Mouse (Mus musculus) liver, postnatal 0 days (tissue): ENCODE data around the gene Gng10. TPM values are rescaled to one million over a fixed set of nuclear protein-coding genes. Genes with fewer than 3 reads are reported as not detected.

ENCODE experiments used
- ATAC-seq: fragments of 200-750 bp; cut with Nextera tagmentation; 2 replicates; pipeline ENCODE4 v1.8.0; 2017; ENCODE audit warnings: mild to moderate bottlenecking, moderate library complexity
- DNase-seq: peaks from one replicate; pipeline ENCODE4 v3.0.0-alpha.2; 2016
- H3K27ac ChIP-seq: fragments of 300-500 bp; sonication (generic); 2 replicates; pipeline ENCODE4 v1.5.1; 2014; ENCODE audit warnings: antibody characterized with exemption, moderate library complexity, mild to moderate bottlenecking, low read depth
- H3K27me3 ChIP-seq: fragments of 300-500 bp; sonication (generic); 2 replicates; pipeline ENCODE4 v1.6.1; 2014; ENCODE audit warnings: low read length, control low read depth, mixed read lengths; ENCODE audit not compliant: insufficient read depth
- H3K36me3 ChIP-seq: fragments of 300-500 bp; sonication (generic); replicated peaks from 2 replicates; pipeline ENCODE4 v1.6.1; 2014; ENCODE audit warnings: mild to moderate bottlenecking, control low read depth, low read length, moderate library complexity, mixed read lengths; ENCODE audit not compliant: insufficient read depth
- H3K4me1 ChIP-seq: fragments of 300-500 bp; sonication (generic); 2 replicates; pipeline ENCODE4 v1.6.1; 2014; ENCODE audit warnings: antibody characterized with exemption, mild to moderate bottlenecking, control low read depth; ENCODE audit not compliant: insufficient read depth
- H3K4me2 ChIP-seq: fragments of 300-500 bp; sonication (generic); 2 replicates; pipeline ENCODE4 v1.6.1; 2014; ENCODE audit warnings: low read depth, mild to moderate bottlenecking, low read length, moderate library complexity, mixed read lengths
- H3K4me3 ChIP-seq: fragments of 300-500 bp; sonication (generic); 2 replicates; pipeline ENCODE4 v1.5.1; 2014; ENCODE audit warnings: low read depth, low read length
- H3K9ac ChIP-seq: fragments of 300-500 bp; sonication (generic); replicated peaks from 2 replicates; pipeline ENCODE4 v1.6.1; 2014; ENCODE audit warnings: mild to moderate bottlenecking, moderate library complexity
- H3K9me3 ChIP-seq: fragments of 300-500 bp; sonication (generic); 2 replicates; pipeline ENCODE4 v1.6.1; 2016; ENCODE audit warnings: mild to moderate bottlenecking, control low read depth, low read length, mixed read lengths
- CTCF ChIP-seq: sonication (generic); IDR thresholded peaks from 2 replicates; pipeline ENCODE4 v1.5.1; 2016; ENCODE audit warnings: antibody characterized with exemption, low read depth
- EP300 ChIP-seq: IDR thresholded peaks from 2 replicates; pipeline ENCODE4 v1.6.1; 2016; ENCODE audit warnings: antibody characterized with exemption, low read depth, mild to moderate bottlenecking
- WGBS: fragments of 180-500 bp; shearing (Covaris S2); extraction: QIAGEN DNeasy Blood & Tissue Kit; methylation state at CpG from one replicate; pipeline ENCODE4 v1.1.7; 2014; ENCODE audit not compliant: insufficient replicate concordance; 5-methylcytosine and 5-hydroxymethylcytosine counted together
- polyA plus RNA-seq: library from polyadenylated mRNA; unstranded; fragments of >200 nt; fragmentation: Nextera tagmentation; extraction: Ambion mirVana; gene quantifications from 2 replicates; pipeline ENCODE4 v1.2.1, GENCODE M21; 2015

The Gng10 gene
- polyA plus RNA-seq, 1 experiment from 2014 or later: 16.2 TPM

DNA sequence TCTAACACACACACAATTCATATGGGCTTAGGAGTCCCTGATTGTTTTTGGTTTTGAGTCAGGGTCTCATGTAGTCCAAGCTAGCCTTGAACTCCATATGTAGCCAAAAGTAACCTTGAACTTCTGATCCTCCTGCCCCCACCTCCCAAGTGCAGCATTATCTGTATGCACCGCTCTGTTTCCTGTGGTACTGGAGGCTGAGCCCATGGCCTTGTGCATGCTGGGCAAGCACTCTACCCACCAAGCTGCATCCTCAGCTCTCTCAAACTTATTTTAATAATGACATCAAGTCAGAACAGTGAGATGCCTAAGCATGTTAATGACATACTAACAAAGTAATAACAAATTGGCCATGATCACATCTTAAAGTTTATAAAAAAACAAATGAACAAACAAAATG lies 16.2 kb downstream of the Gng10 start:
- Histone ChIP-seq H3K36me3 (no peaks in the 10 kb centered on the region), H3K4me1 (no peaks in the 10 kb centered on the region), H3K9me3 (no peaks in the 10 kb centered on the region), H3K4me2 (no peak overlapping the region), H3K27ac (no peak overlapping the region), H3K4me3 (no peak overlapping the region), H3K9ac (no peak overlapping the region), H3K27me3 (no peaks in the 10 kb centered on the region)
- no peak for TF ChIP-seq EP300
- no peak for TF ChIP-seq CTCF
- DNase-seq (no peak), ATAC-seq (no peak)
- 67% methylated on average over 1 of the region's 1 CpGs for WGBS

DNA sequence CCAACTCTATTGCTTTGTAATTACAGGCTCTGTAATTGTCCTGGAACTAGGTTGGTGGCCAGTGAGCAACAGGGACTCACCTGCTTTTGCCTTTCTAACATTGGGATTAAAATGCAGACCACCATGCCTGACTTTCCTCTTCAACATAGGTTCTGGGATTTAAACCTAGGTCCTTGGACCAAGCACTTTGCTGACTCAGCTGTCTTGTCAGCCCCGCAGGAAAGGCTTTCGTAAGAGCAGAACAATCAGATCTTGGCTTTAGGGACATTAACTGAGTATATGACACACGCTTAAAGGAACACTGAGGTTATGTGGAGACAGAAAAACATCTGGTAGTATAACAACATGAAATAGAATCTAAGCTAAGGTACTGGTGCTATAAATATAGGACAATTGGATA lies 23.0 kb downstream of the Gng10 start:
- DNase-seq (no peak), ATAC-seq (no peak)
- 57% methylated on average over 3 of the region's 3 CpGs for WGBS

DNA sequence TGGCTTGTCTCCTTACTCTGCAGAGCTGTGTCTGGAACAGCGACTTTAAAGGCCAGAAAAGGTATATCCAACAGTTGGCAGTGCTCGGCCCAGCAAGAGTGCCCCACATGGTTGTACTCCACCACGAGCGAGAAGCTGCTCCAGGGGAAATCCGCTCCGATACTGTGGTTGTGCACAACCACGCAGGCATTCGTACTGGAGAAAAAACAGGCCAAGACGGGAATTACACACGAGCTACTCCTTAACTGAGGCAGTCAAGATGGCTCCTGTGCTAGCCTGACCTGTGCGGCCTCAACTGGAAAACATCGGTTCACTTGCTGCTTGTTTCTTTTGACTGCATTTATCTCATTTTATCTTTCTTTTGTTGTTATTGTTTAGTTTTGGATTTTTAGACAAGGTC lies 27.6 kb downstream of the Gng10 start:
- ATAC-seq (no peak), DNase-seq (no peak)
- no peaks in the 10 kb centered on the region for H3K27me3 ChIP-seq
- no peaks in the 10 kb centered on the region for H3K9me3 ChIP-seq
- WGBS: 80% methylated on average over 12 of the region's 12 CpGs
- H3K36me3 ChIP-seq: no peaks in the 10 kb centered on the region
- H3K4me1 ChIP-seq: no peaks in the 10 kb centered on the region
- H3K27ac ChIP-seq: no peak overlapping the region
- TF ChIP-seq CTCF (no peak), EP300 (no peak)
- no peak overlapping the region for H3K4me2 ChIP-seq
- no peak overlapping the region for H3K9ac ChIP-seq
- no peak overlapping the region for H3K4me3 ChIP-seq

More for the DNA sequence above, 23.0 kb downstream of the Gng10 start:
- Histone ChIP-seq H3K27ac (no peak overlapping the region), H3K4me2 (no peak overlapping the region), H3K36me3 (no peaks in the 10 kb centered on the region), H3K9me3 (no peaks in the 10 kb centered on the region), H3K27me3 (no peaks in the 10 kb centered on the region), H3K4me3 (no peak overlapping the region), H3K4me1 (no peaks in the 10 kb centered on the region), H3K9ac (no peak overlapping the region)
- TF ChIP-seq CTCF (no peak), EP300 (no peak)

DNA sequence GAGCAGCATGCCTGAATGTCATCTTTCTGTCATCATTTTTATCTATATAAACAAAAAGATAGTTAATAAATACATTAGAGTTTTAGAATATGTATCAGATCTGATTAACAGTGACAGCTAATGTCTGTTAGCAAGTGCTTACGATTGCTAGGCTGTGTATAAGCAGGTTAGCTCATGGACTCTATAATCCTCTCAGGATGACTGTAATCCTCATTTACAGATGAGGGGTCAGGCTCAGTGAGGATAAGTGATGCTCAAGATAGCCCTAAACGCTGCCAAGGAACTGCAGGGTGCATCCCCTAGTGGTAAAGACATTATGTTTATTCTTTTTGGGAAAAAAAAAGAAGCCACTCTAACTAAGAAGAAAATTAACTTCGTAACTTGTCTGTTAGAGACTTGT lies 34.4 kb downstream of the Gng10 start:
- Histone ChIP-seq H3K4me3 (no peak overlapping the region), H3K9ac (no peak overlapping the region), H3K27ac (no peak overlapping the region), H3K4me2 (no peak overlapping the region), H3K9me3 (no peaks in the 10 kb centered on the region), H3K36me3 (no peaks in the 10 kb centered on the region), H3K4me1 (no peaks in the 10 kb centered on the region), H3K27me3 (no peaks in the 10 kb centered on the region)
- ATAC-seq: no peak
- TF ChIP-seq CTCF: no peak
- TF ChIP-seq EP300: no peak
- no peak for DNase-seq
- WGBS: 55% methylated on average over 3 of the region's 3 CpGs

DNA sequence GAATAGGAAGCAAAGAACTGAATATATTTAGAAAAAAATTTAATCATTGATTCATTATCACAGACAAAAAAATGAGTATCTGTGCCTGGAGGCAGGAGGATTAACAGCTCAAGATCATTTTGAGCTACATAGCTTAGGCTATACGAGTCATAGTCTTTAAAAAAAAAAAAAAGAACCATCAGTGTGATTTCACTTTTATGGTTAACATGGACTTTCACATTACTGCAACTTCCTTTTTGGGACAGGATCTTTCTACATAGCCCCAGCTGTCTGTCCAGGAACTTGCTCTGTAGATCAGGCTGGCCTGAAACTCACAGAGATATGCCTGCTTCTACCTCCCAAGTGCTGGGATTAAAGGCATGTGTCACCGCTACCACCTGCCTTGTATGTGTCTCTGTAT lies 48.5 kb downstream of the Gng10 start:
- no peak for DNase-seq
- no peaks in the 10 kb centered on the region for H3K4me1 ChIP-seq
- H3K4me2 ChIP-seq: no peak overlapping the region
- no peak for ATAC-seq
- no peak overlapping the region for H3K4me3 ChIP-seq
- H3K27me3 ChIP-seq: no peaks in the 10 kb centered on the region
- TF ChIP-seq CTCF: no peak
- H3K27ac ChIP-seq: no peak overlapping the region
- WGBS: 62% methylated on average over 2 of the region's 2 CpGs
- no peaks in the 10 kb centered on the region for H3K9me3 ChIP-seq
- H3K9ac ChIP-seq: no peak overlapping the region
- no peaks in the 10 kb centered on the region for H3K36me3 ChIP-seq

DNA sequence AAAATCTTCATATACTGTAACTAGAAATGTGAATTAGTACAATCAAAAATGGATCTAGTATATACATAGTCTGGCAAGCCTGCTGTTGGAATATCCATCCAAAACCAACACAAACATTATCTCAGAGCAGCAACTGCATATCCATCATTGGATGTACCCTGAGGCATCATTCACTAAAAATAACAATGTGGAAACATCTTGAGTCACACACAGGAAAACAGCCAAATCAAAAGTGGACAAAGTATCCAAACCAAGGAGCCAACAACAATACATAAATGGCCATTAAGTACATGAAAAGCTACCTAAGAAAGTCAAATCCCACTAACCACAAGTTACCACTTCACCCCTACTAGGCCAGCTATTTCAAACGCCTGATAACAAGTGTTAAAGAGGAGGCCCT lies 54.5 kb downstream of the Gng10 start:
- no peaks in the 10 kb centered on the region for H3K9me3 ChIP-seq
- no peaks in the 10 kb centered on the region for H3K4me1 ChIP-seq
- no peak overlapping the region for H3K4me3 ChIP-seq
- no peak for TF ChIP-seq EP300
- no peak for TF ChIP-seq CTCF
- no peak for ATAC-seq
- H3K4me2 ChIP-seq: no peak overlapping the region
- no peaks in the 10 kb centered on the region for H3K36me3 ChIP-seq
- no peak overlapping the region for H3K27ac ChIP-seq
- H3K9ac ChIP-seq: no peak overlapping the region
- DNase-seq: no peak
- 38% methylated on average over 1 of the region's 1 CpGs for WGBS
- H3K27me3 ChIP-seq: no peaks in the 10 kb centered on the region

Other genes with a start within 250 kb of the Gng10 start
- gene Olfr267, start 247.4 kb upstream of the Gng10 start, polyA plus RNA-seq: not detected in 2 replicates
- 9.1 and 13.0 TPM in 2 replicates for gene Ecpas, start 122.3 kb upstream of the Gng10 start, polyA plus RNA-seq
- gene Zkscan16, start 91.5 kb upstream of the Gng10 start, polyA plus RNA-seq: 0.06 TPM in 1 of 2 replicates, not detected in the other
- gene Ptgr1, start 48.0 kb upstream of the Gng10 start, polyA plus RNA-seq: 6.4 and 6.8 TPM in 2 replicates
- 12.5 and 13.8 TPM in 2 replicates for gene Dnajc25, start 40.0 kb upstream of the Gng10 start, polyA plus RNA-seq
- 17.6 and 17.7 TPM in 2 replicates for gene Gm20503, start 31.9 kb upstream of the Gng10 start, polyA plus RNA-seq
- not detected in 2 replicates for gene AI481877, start 103.9 kb downstream of the Gng10 start, polyA plus RNA-seq
- gene Ugcg, start 154.2 kb downstream of the Gng10 start, polyA plus RNA-seq: 8.3 and 8.4 TPM in 2 replicates